In genomic region chr2:135904262-135904661, GRCm38 (mm10) we compare ENCODE assay signal across 18 mouse cellular contexts.
"Had no signal": no experiment of that assay in that cellular context is flagged by ENCODE, and none has a peak within 500 bp of the region (broad histone marks: within the 10 kb centered on the region; RNA-seq: fewer than 3 reads in every experiment).

No protein-coding gene starts in this region.

- ATAC-seq: liver, postnatal 0 days; lung, postnatal 0 days; midbrain, embryonic 13.5 days; midbrain, embryonic 15.5 days had no signal

- H3K27me3 ChIP-seq: lung, embryonic 15.5 days; megakaryocyte, embryonic 14.5 days; midbrain, embryonic 13.5 days; midbrain, embryonic 15.5 days; neural tube, embryonic 12.5 days had no signal

- H3K36me3 ChIP-seq: lung, embryonic 15.5 days; midbrain, embryonic 13.5 days; midbrain, embryonic 15.5 days; neural tube, embryonic 12.5 days had no signal

- H3K4me3 ChIP-seq: lung, embryonic 15.5 days; megakaryocyte, embryonic 14.5 days; midbrain, embryonic 13.5 days; midbrain, embryonic 15.5 days; neural tube, embryonic 12.5 days had no signal

- H3K9me3 ChIP-seq: lung, embryonic 15.5 days; megakaryocyte, embryonic 14.5 days; midbrain, embryonic 13.5 days; midbrain, embryonic 15.5 days; neural tube, embryonic 12.5 days had no signal

- H3K27ac ChIP-seq: lung, embryonic 15.5 days; macrophage; midbrain, embryonic 13.5 days; midbrain, embryonic 15.5 days; neural tube, embryonic 12.5 days had no signal

- DNase-seq: liver, postnatal 0 days; lung, adult 2 months; lung, postnatal 14 days; lung, postnatal 36 days; right cerebral cortex, postnatal 14 days; right cerebral cortex, postnatal 4 days; spleen, adult 18-20 months; thymus, adult 18-20 months; thymus, postnatal 25 days; thymus, postnatal 4 days had no signal

- H3K4me1 ChIP-seq: lung, embryonic 15.5 days; midbrain, embryonic 13.5 days; midbrain, embryonic 15.5 days; neural tube, embryonic 12.5 days had no signal

- H3K9ac ChIP-seq: liver, postnatal 0 days; lung, embryonic 15.5 days; midbrain, embryonic 13.5 days; midbrain, embryonic 15.5 days; neural tube, embryonic 12.5 days had no signal

- H3K4me2 ChIP-seq: lung, embryonic 15.5 days; midbrain, embryonic 11.5 days; midbrain, embryonic 13.5 days; midbrain, embryonic 15.5 days; neural tube, embryonic 12.5 days had no signal
